Mouse (Mus musculus) MEL (cell line): ENCODE measurements around the gene Eomes. TPM values are rescaled to one million over a fixed set of nuclear protein-coding genes. Genes with fewer than 3 reads are reported as not detected.

Experiments
- DNase-seq: peaks from one replicate; pipeline ENCODE4 v3.0.0; 2011; ENCODE audit warnings: low read depth, low spot score
- H3K27ac ChIP-seq: 2 replicates; pipeline ENCODE4 v1.5.1; 2012; ENCODE audit warnings: low read depth, mild to moderate bottlenecking, control low read depth, low read length, moderate library complexity; ENCODE audit not compliant: control insufficient read depth
- H3K27me3 ChIP-seq, 2 experiments: fragments of 150-350 bp in 1 of 2; sonication (generic) in 1 of 2; 2 replicates each; pipeline ENCODE4 v1.6.1; 2012; ENCODE audit warnings: low read length in 2 of 2, mild to moderate bottlenecking in 2 of 2, improper control_type of control experiment in 1 of 2, moderate library complexity in 1 of 2; ENCODE audit not compliant: insufficient read depth in 2 of 2, control insufficient read depth in 1 of 2
- H3K36me3 ChIP-seq, 2 experiments: 2 replicates each; pipeline ENCODE4 v1.6.1; 2012 to 2014; ENCODE audit warnings: low read length in 2 of 2, improper control_type of control experiment in 1 of 2, inconsistent platforms in 1 of 2, mild to moderate bottlenecking in 1 of 2; ENCODE audit not compliant: insufficient read depth in 2 of 2, control insufficient read depth in 1 of 2
- H3K4me1 ChIP-seq, 2 experiments: fragments of 150-350 bp in 1 of 2; sonication (generic) in 1 of 2; 2 replicates each; pipeline ENCODE4 v1.6.1; 2012; ENCODE audit warnings: low read length in 2 of 2, improper control_type of control experiment in 1 of 2, mild to moderate bottlenecking in 1 of 2; ENCODE audit not compliant: insufficient read depth in 2 of 2, control insufficient read depth in 1 of 2
- H3K4me3 ChIP-seq, 2 experiments: fragments of 150-350 bp in 1 of 2; sonication (generic) in 1 of 2; 2 replicates each; pipeline ENCODE4 v1.5.1; 2012; ENCODE audit warnings: low read depth in 2 of 2, low read length in 2 of 2, mild to moderate bottlenecking in 2 of 2, moderate library complexity in 2 of 2, control low read depth in 1 of 2, improper control_type of control experiment in 1 of 2; ENCODE audit not compliant: control insufficient read depth in 1 of 2, insufficient read depth in 1 of 2
- H3K79me2 ChIP-seq: 2 replicates; pipeline ENCODE4 v1.6.1; 2012; ENCODE audit warnings: mild to moderate bottlenecking, low read length, moderate library complexity; ENCODE audit not compliant: control insufficient read depth, poor library complexity, insufficient read depth
- H3K9ac ChIP-seq: 2 replicates; pipeline ENCODE4 v1.6.1; 2012; ENCODE audit warnings: low read depth, mild to moderate bottlenecking, control low read depth, low read length, moderate library complexity; ENCODE audit not compliant: control insufficient read depth, poor library complexity, severe bottlenecking
- H3K9me3 ChIP-seq: fragments of 150-350 bp; sonication (generic); replicated peaks from 2 replicates; pipeline ENCODE4 v1.6.1; 2012; ENCODE audit warnings: mild to moderate bottlenecking, low read length, improper control_type of control experiment, moderate library complexity; ENCODE audit not compliant: insufficient read depth
- BHLHE40 ChIP-seq: IDR thresholded peaks from 2 replicates; pipeline ENCODE4 v1.6.1; 2012; ENCODE audit warnings: low read depth, mild to moderate bottlenecking, inconsistent platforms, low read length, improper control_type of control experiment, borderline replicate concordance
- CTCF ChIP-seq, 3 experiments: IDR thresholded peaks in 2 of 3; conservative IDR thresholded peaks in 1 of 3; 2 replicates each; pipeline ENCODE4 v1.5.1; 2011 to 2012; ENCODE audit warnings: low read length in 3 of 3, low read depth in 2 of 3, mild to moderate bottlenecking in 2 of 3, improper control_type of control experiment in 1 of 3, inconsistent platforms in 1 of 3, mixed read lengths in 1 of 3, moderate library complexity in 1 of 3; ENCODE audit not compliant: control insufficient read depth in 1 of 3, insufficient read depth in 1 of 3, poor library complexity in 1 of 3, severe bottlenecking in 1 of 3
- E2F4 ChIP-seq: IDR thresholded peaks from 2 replicates; pipeline ENCODE4 v1.6.1; 2011; ENCODE audit warnings: low read depth, low read length, improper control_type of control experiment, borderline replicate concordance
- ELF1 ChIP-seq: IDR thresholded peaks from 2 replicates; pipeline ENCODE4 v1.6.1; 2014; ENCODE audit warnings: low read depth, mild to moderate bottlenecking, inconsistent platforms, low read length, improper control_type of control experiment, moderate library complexity
- GABPA ChIP-seq: IDR thresholded peaks from 2 replicates; pipeline ENCODE4 v1.6.1; 2012; ENCODE audit warnings: low read depth, mild to moderate bottlenecking, inconsistent platforms, low read length, improper control_type of control experiment, moderate library complexity
- GATA1 ChIP-seq: IDR thresholded peaks from 2 replicates; pipeline ENCODE4 v1.6.1; 2011; ENCODE audit warnings: low read depth, low read length, improper control_type of control experiment
- HCFC1 ChIP-seq: IDR thresholded peaks from 2 replicates; pipeline ENCODE4 v1.6.1; 2012; ENCODE audit warnings: low read depth, mild to moderate bottlenecking, inconsistent platforms, low read length, improper control_type of control experiment, moderate library complexity
- JUND ChIP-seq: IDR thresholded peaks from 2 replicates; pipeline ENCODE4 v1.6.1; 2011; ENCODE audit warnings: low read depth, mild to moderate bottlenecking, improper control_type of control experiment, low read length
- KAT2A ChIP-seq: conservative IDR thresholded peaks from 2 replicates; pipeline ENCODE4 v1.6.1; 2012; ENCODE audit warnings: low read depth, low read length, improper control_type of control experiment, inconsistent platforms
- MAZ ChIP-seq: IDR thresholded peaks from 2 replicates; pipeline ENCODE4 v1.6.1; 2012; ENCODE audit warnings: low read depth, mild to moderate bottlenecking, inconsistent platforms, low read length, improper control_type of control experiment
- MEF2A ChIP-seq: IDR thresholded peaks from 2 replicates; pipeline ENCODE4 v1.6.1; 2014; ENCODE audit warnings: low read depth, mild to moderate bottlenecking, inconsistent platforms, low read length, improper control_type of control experiment; ENCODE audit not compliant: poor library complexity, insufficient replicate concordance, severe bottlenecking; ENCODE audit errors: extremely low read depth
- NRF1 ChIP-seq: IDR thresholded peaks from 2 replicates; pipeline ENCODE4 v1.6.1; 2014; ENCODE audit warnings: low read depth, mild to moderate bottlenecking, inconsistent platforms, low read length, improper control_type of control experiment, moderate library complexity; ENCODE audit not compliant: poor library complexity, insufficient read depth, severe bottlenecking
- POLR2AphosphoS5 ChIP-seq: IDR thresholded peaks from 2 replicates; pipeline ENCODE4 v1.6.1; 2012; ENCODE audit warnings: low read depth, borderline replicate concordance, mild to moderate bottlenecking, inconsistent platforms, low read length, moderate library complexity, mixed read lengths
- RCOR1 ChIP-seq: IDR thresholded peaks from 2 replicates; pipeline ENCODE4 v1.6.1; 2012; ENCODE audit warnings: low read depth, mild to moderate bottlenecking, inconsistent platforms, low read length, improper control_type of control experiment
- TBP ChIP-seq: IDR thresholded peaks from 2 replicates; pipeline ENCODE4 v1.8.0; 2011; ENCODE audit warnings: low read depth, low read length, improper control_type of control experiment
- UBTF ChIP-seq: IDR thresholded peaks from 2 replicates; pipeline ENCODE4 v1.6.1; 2012; ENCODE audit warnings: low read depth, mild to moderate bottlenecking, inconsistent platforms, low read length, improper control_type of control experiment, moderate library complexity, borderline replicate concordance; ENCODE audit not compliant: insufficient read depth
- polyA plus RNA-seq, 2 experiments: library from polyadenylated mRNA; stranded (reverse) in 1 of 2; unstranded in 1 of 2; fragments of >175 nt in 1 of 2; fragments of >200 nt in 1 of 2; gene quantifications; 2 replicates each; pipeline versions ENCODE4 v1.2.1 to v1.2.4; 2012; ENCODE audit warnings: low replicate concordance in 2 of 2, low read depth in 1 of 2; ENCODE audit not compliant: insufficient read length in 2 of 2, insufficient read depth in 1 of 2, missing spikeins in 1 of 2
- total RNA-seq: library from RNA; depleted of rRNA; stranded (reverse); fragments of 300-350 nt; gene quantifications from 2 replicates; pipeline ENCODE4 v1.2.3, GENCODE M21; 2012

Eomes gene
- total and polyA plus RNA-seq, 3 experiments, result not detected

- H3K27me3 ChIP-seq, result no peaks in the 10 kb centered on the region
- no peak overlapping the region for H3K27ac ChIP-seq
- H3K9ac ChIP-seq, result no peak overlapping the region
- H3K4me3 ChIP-seq, result no peak overlapping the region
- no peak for DNase-seq
- H3K79me2 ChIP-seq, result no peaks in the 10 kb centered on the region
- H3K4me1 ChIP-seq, result no peaks in the 10 kb centered on the region
- TF ChIP-seq ELF1, result no peak
- TF ChIP-seq, all 39 proteins: peak for 0
- no peaks in the 10 kb centered on the region for H3K36me3 ChIP-seq
- H3K9me3 ChIP-seq, result no peaks in the 10 kb centered on the region
Observed at GRCm38 (mm10) chr9:118464031-118464430, 14.0 kb upstream of the Eomes start.

GRCm38 (mm10) chr9:118468301-118468700, 9.7 kb upstream of the Eomes start:
- Histone ChIP-seq H3K9me3 (no peaks in the 10 kb centered on the region), H3K27me3 (no peaks in the 10 kb centered on the region), H3K79me2 (no peaks in the 10 kb centered on the region), H3K27ac (no peak overlapping the region), H3K36me3 (no peaks in the 10 kb centered on the region), H3K4me1 (no peaks in the 10 kb centered on the region)
- DNase-seq, result no peak
- TF ChIP-seq E2F4 (no peak), UBTF (no peak), KAT2A (no peak), POLR2AphosphoS5 (no peak), NRF1 (no peak), CTCF (IDR thresholded peaks at IDR 0.05 in 2 of 3, conservative IDR thresholded peaks at IDR 0.05 in 1 of 3; ENCODE audit: control insufficient read depth in 1 of 3, insufficient read depth in 1 of 3, low read depth in 2 of 3, low read length in 3 of 3, poor library complexity in 1 of 3, severe bottlenecking in 1 of 3) (no peak), GABPA (no peak), GATA1 (no peak), MAZ (no peak), BHLHE40 (no peak), HCFC1 (no peak)
- TF ChIP-seq, all 39 proteins: peak for 0
- no peak overlapping the region for H3K4me3 ChIP-seq
- H3K9ac ChIP-seq, result no peak overlapping the region

GRCm38 (mm10) chr9:118469272-118469671, 8.7 kb upstream of the Eomes start:
- H3K9me3 ChIP-seq, result no peaks in the 10 kb centered on the region
- H3K27me3 ChIP-seq, result no peaks in the 10 kb centered on the region
- no peaks in the 10 kb centered on the region for H3K36me3 ChIP-seq
- no peaks in the 10 kb centered on the region for H3K79me2 ChIP-seq
- no peak overlapping the region for H3K27ac ChIP-seq
- H3K4me1 ChIP-seq, result no peaks in the 10 kb centered on the region
- TF ChIP-seq MEF2A (no peak), TBP (no peak), JUND (no peak), RCOR1 (no peak)
- no peak for DNase-seq
- no peak overlapping the region for H3K9ac ChIP-seq
- H3K4me3 ChIP-seq, result no peak overlapping the region
